Mouse (Mus musculus) gastrocnemius, postnatal 14 days (tissue): ENCODE results near the gene Vps53. TPM values are rescaled to one million over a fixed set of nuclear protein-coding genes. Genes with fewer than 3 reads are reported as not detected.
A peak's percentile ranks its signal among the peaks of the same experiment; 100 is the strongest.

Source experiments
- DNase-seq: peaks from one replicate; pipeline ENCODE4 v3.0.0; 2021; ENCODE audit warnings: mixed read lengths
- intact Hi-C: fragments of 180-260 bp; cut with DNase I; formaldehyde crosslinking; loops from one replicate; pipeline ENCODE4 v1.15.1; 2025; ENCODE audit warnings: low total_unique reads
- total RNA-seq, 2 experiments: library from RNA; stranded (reverse); gene quantifications; 2 replicates each; pipeline ENCODE4 v1.2.3; 2021

Vps53 gene
- total RNA-seq, 2 experiments from 2014 or later, result 23.8 to 26.4 TPM

GRCm38 (mm10) chr11:75999440-76000155 lies 179.8 kb downstream of the Vps53 start, which contains the start of gene 1700016K19Rik:
Gene 1700016K19Rik (plus strand): TSS chr11:75999912.
- intact Hi-C loops, result no loop called here
- DNase-seq, result peak; percentile 77

Other genes with a start within 250 kb of the Vps53 start
- 1 to 10 TPM; 3.9 to 5.6 TPM for gene Rph3al, start 241.2 kb downstream of the Vps53 start, total RNA-seq
- gene 1700016K19Rik, start 179.7 kb downstream of the Vps53 start, total RNA-seq, result not detected
- gene Rflnb, start 151.9 kb downstream of the Vps53 start, total RNA-seq, result 10 to 100 TPM; 50.0 to 59.5 TPM
- gene Fam57a, start within 50 bp of the Vps53 start, total RNA-seq, result 1 to 10 TPM; 4.0 to 5.0 TPM
- under 1 TPM in 1 of 2 experiments, not detected in 1; 0.42 TPM for gene Dbil5, start 38.0 kb upstream of the Vps53 start, total RNA-seq
- gene Gemin4, start 38.0 kb upstream of the Vps53 start, total RNA-seq, result 1 to 10 TPM; 1.9 to 2.9 TPM
- 10 to 100 TPM; 13.4 to 14.4 TPM for gene Mrm3, start 64.1 kb upstream of the Vps53 start, total RNA-seq
- gene Glod4, start 64.1 kb upstream of the Vps53 start, total RNA-seq, result 10 to 100 TPM; 25.2 to 28.0 TPM
- gene Nxn, start 219.5 kb upstream of the Vps53 start, total RNA-seq, result 10 to 100 TPM; 28.7 to 28.8 TPM
- gene Timm22, start 227.3 kb upstream of the Vps53 start, total RNA-seq, result 10 to 100 TPM; 38.6 to 46.2 TPM